Mouse (Mus musculus) thymus, adult 18-20 months (tissue): ENCODE measurements around the gene Ankrd7.
A peak's percentile ranks its signal among the peaks of the same experiment; 100 is the strongest.
"Not testable (repeated sequence)": the region's sequence is repeated elsewhere in the genome, so short reads cannot be mapped to it uniquely, and the experiment has no call there.

ENCODE experiments used
- DNase-seq, 2 experiments: peaks; one replicate each; pipeline ENCODE4 v3.0.0; 2022; ENCODE audit warnings: mixed read lengths in 2 of 2

The Ankrd7 gene

GRCm38 (mm10) chr6:18866018-18866417 is at the start of gene Ankrd7:
Gene Ankrd7 (plus strand): TSS chr6:18866318.
- no peak for DNase-seq

- DNase-seq: no peak
These were observed 46.8 kb upstream of the Ankrd7 start for GRCm38 (mm10) chr6:18819343-18819742.

- no peak for DNase-seq
These were observed 45.9 kb upstream of the Ankrd7 start for GRCm38 (mm10) chr6:18820246-18820645.

- no peak for DNase-seq
These were observed 43.3 kb upstream of the Ankrd7 start for GRCm38 (mm10) chr6:18822812-18823211.

GRCm38 (mm10) chr6:18832958-18833357 is 33.2 kb upstream of the Ankrd7 start:
- no peak for DNase-seq

GRCm38 (mm10) chr6:18844529-18844928 is 21.6 kb upstream of the Ankrd7 start:
- not testable (repeated sequence) for DNase-seq

- DNase-seq: not testable (repeated sequence)
These were observed 20.5 kb upstream of the Ankrd7 start for GRCm38 (mm10) chr6:18845571-18845970.

- peak; percentile 93 to 95 for DNase-seq
These were observed 17.9 kb upstream of the Ankrd7 start, which contains the start of gene Lsm8 for GRCm38 (mm10) chr6:18848051-18848701. Gene Lsm8 (plus strand): TSS chr6:18848579.

GRCm38 (mm10) chr6:18848702-18849061 is 17.4 kb upstream of the Ankrd7 start:
- DNase-seq: no peak

GRCm38 (mm10) chr6:18855323-18855722 is 10.8 kb upstream of the Ankrd7 start:
- no peak for DNase-seq

GRCm38 (mm10) chr6:18856487-18857078 is 9.5 kb upstream of the Ankrd7 start:
- no peak for DNase-seq

GRCm38 (mm10) chr6:18889030-18889429 is 22.9 kb downstream of the Ankrd7 start:
- DNase-seq: no peak

- no peak for DNase-seq
These were observed 28.0 kb downstream of the Ankrd7 start for GRCm38 (mm10) chr6:18894142-18894541.

GRCm38 (mm10) chr6:18907173-18907572 is 41.1 kb downstream of the Ankrd7 start:
- DNase-seq: no peak

- DNase-seq: no peak
These were observed 47.1 kb downstream of the Ankrd7 start for GRCm38 (mm10) chr6:18913179-18913578.

- no peak for DNase-seq
These were observed 49.9 kb downstream of the Ankrd7 start for GRCm38 (mm10) chr6:18916021-18916420.

GRCm38 (mm10) chr6:18916471-18916870 is 50.4 kb downstream of the Ankrd7 start:
- DNase-seq: no peak
